Mouse (Mus musculus) spleen, adult 2 months (tissue): ENCODE measurements around the gene Myo1d.

Experiments
- CTCF ChIP-seq: fragments of 200-500 bp; IDR thresholded peaks from 2 replicates; pipeline ENCODE4 v1.5.1; 2011; ENCODE audit warnings: mild to moderate bottlenecking, inconsistent platforms; ENCODE audit not compliant: insufficient read depth, insufficient read length, insufficient replicate concordance; ENCODE audit errors: extremely low read depth
- POLR2A ChIP-seq: fragments of 200-500 bp; IDR thresholded peaks from 2 replicates; pipeline ENCODE4 v1.6.1; 2011; ENCODE audit warnings: low read depth, low read length, inconsistent platforms

DNA sequence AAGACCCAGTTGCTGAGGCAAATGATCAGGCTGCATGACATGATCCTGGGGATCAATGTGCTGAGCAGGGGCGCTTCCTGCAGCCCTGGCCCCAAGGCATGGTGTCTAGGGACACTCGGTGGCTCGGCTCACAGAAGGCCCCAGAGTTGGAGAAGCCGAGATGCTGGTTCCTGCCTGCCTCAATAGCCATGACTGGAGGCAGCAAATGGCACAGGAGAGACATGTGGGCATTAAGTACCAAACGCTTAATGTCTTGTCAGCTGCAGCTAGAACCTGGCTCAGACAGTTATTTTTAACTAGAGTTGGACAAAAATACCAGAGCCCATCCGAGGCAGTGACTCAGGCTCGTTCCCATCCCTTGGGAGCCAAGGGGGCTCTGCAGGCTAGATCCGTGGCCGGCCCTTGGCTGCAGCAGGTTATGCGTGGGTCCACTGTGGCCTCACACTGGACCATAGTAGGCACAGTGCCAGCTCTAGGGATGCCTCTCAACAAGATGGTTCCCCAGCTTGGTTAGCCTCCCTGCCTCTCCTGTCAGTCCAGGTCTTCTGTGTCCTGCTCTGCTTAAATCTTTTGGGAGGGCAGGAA, 294.1 kb downstream of the Myo1d start:
- TF ChIP-seq CTCF (no peak), POLR2A (no peak)
